ENCODE assay signal across 8 mouse cellular contexts in genomic region chr11:76180146-76180540, GRCm38 (mm10). TPM values are rescaled to one million over a fixed set of nuclear protein-coding genes. Genes with fewer than 3 reads are reported as not detected.
A peak's percentile ranks its signal among the peaks of the same experiment; 100 is the strongest.
DNase-seq lines count a peak whose midpoint lies in the region; ATAC-seq and TF ChIP-seq lines count a peak whose summit lies in the region.

No protein-coding gene starts in this region.

- no peaks in the 10 kb centered on the region for H3K27me3 ChIP-seq in lung, embryonic 14.5 days (ENCODE audit: insufficient read depth, low read length)
- H3K27me3 ChIP-seq in embryonic facial prominence, embryonic 15.5 days: no peaks in the 10 kb centered on the region
- no peaks in the 10 kb centered on the region for H3K27me3 ChIP-seq in limb, embryonic 11.5 days (ENCODE audit: control insufficient read depth, insufficient read depth, low read length)
- no peaks in the 10 kb centered on the region for H3K27me3 ChIP-seq in neural tube, embryonic 15.5 days (replicated peaks)

- no peak for TF ChIP-seq CTCF in lung, embryonic 14.5 days (IDR thresholded peaks at IDR 0.05; ENCODE audit: low read depth)

- ATAC-seq in lung, embryonic 14.5 days (ENCODE audit: insufficient read depth): no peak
- no peak for ATAC-seq in embryonic facial prominence, embryonic 15.5 days (ENCODE audit: insufficient number of reproducible peaks, low FRiP score, low TSS enrichment, low read depth)
- ATAC-seq in limb, embryonic 11.5 days (ENCODE audit: insufficient number of reproducible peaks, low FRiP score, low TSS enrichment, low read depth): no peak
- ATAC-seq in neural tube, embryonic 15.5 days (ENCODE audit: low FRiP score): no peak

- H3K4me1 ChIP-seq in lung, embryonic 14.5 days (ENCODE audit: insufficient read depth): 0 out of 2 replicates have a peak, but pooled peaks cover 3% of the 10 kb centered on the region
- peaks cover 11% of the 10 kb centered on the region for H3K4me1 ChIP-seq in embryonic facial prominence, embryonic 15.5 days
- H3K4me1 ChIP-seq in limb, embryonic 11.5 days (ENCODE audit: control insufficient read depth, insufficient read depth, low read length): peaks cover 3% of the 10 kb centered on the region; the same call in 1 of the 2 replicates
- H3K4me1 ChIP-seq in neural tube, embryonic 15.5 days: peaks cover 18% of the 10 kb centered on the region

- H3K27ac ChIP-seq in lung, embryonic 14.5 days (ENCODE audit: low read depth): no peak overlapping the region
- peak overlapping the region; percentile 71; the same call in 1 of the 2 replicates for H3K27ac ChIP-seq in embryonic facial prominence, embryonic 15.5 days (replicated peaks)
- H3K27ac ChIP-seq in limb, embryonic 11.5 days (replicated peaks; ENCODE audit: low read depth, low read length): no peak overlapping the region
- H3K27ac ChIP-seq in neural tube, embryonic 15.5 days (replicated peaks): peak overlapping the region; percentile 85

- no peak for DNase-seq in lung, embryonic 14.5 days
- DNase-seq in lung, postnatal 4 days: no peak
- no peak for DNase-seq in limb, embryonic 11.5 days (ENCODE audit: low spot score)
- DNase-seq in layer of hippocampus, postnatal 10 days (ENCODE audit: low spot score in 2 of 2): no peak
- DNase-seq in thymus, postnatal 10 days (ENCODE audit: low spot score in 2 of 2): no peak
- DNase-seq in frontal cortex, postnatal 14 days (ENCODE audit: low spot score in 2 of 2): no peak

- H3K9me3 ChIP-seq in lung, embryonic 14.5 days (ENCODE audit: low read depth, low read length): no peaks in the 10 kb centered on the region
- no peaks in the 10 kb centered on the region for H3K9me3 ChIP-seq in embryonic facial prominence, embryonic 15.5 days (replicated peaks)
- no peaks in the 10 kb centered on the region for H3K9me3 ChIP-seq in limb, embryonic 11.5 days (ENCODE audit: control insufficient read depth, low read length)
- H3K9me3 ChIP-seq in neural tube, embryonic 15.5 days (replicated peaks): no peaks in the 10 kb centered on the region

- peak overlapping the region; percentile 67 for H3K4me2 ChIP-seq in lung, embryonic 14.5 days
- H3K4me2 ChIP-seq in embryonic facial prominence, embryonic 15.5 days (replicated peaks): peak overlapping the region; percentile 95
- peak overlapping the region; percentile 66 for H3K4me2 ChIP-seq in limb, embryonic 11.5 days (ENCODE audit: low read depth, severe bottlenecking)
- peak overlapping the region; percentile 90 for H3K4me2 ChIP-seq in neural tube, embryonic 15.5 days

- H3K4me3 ChIP-seq in lung, embryonic 14.5 days (ENCODE audit: low read depth, low read length): peak overlapping the region; percentile 66
- peak overlapping the region; percentile 94 for H3K4me3 ChIP-seq in embryonic facial prominence, embryonic 15.5 days (replicated peaks)
- H3K4me3 ChIP-seq in limb, embryonic 11.5 days (ENCODE audit: low read depth, low read length): peak overlapping the region; percentile 88
- H3K4me3 ChIP-seq in neural tube, embryonic 15.5 days (replicated peaks): peak overlapping the region; percentile 94

- H3K36me3 ChIP-seq in lung, embryonic 14.5 days (ENCODE audit: insufficient read depth): 0 out of 2 replicates have a peak, but pooled peaks cover 8% of the 10 kb centered on the region
- H3K36me3 ChIP-seq in embryonic facial prominence, embryonic 15.5 days: 0 out of 2 replicates have a peak, but pooled peaks cover 12% of the 10 kb centered on the region
- no peaks in the 10 kb centered on the region for H3K36me3 ChIP-seq in limb, embryonic 11.5 days (ENCODE audit: control insufficient read depth, insufficient read depth, low read length)
- H3K36me3 ChIP-seq in neural tube, embryonic 15.5 days: peaks cover 4% of the 10 kb centered on the region; the same call in 1 of the 2 replicates

- 16% methylated on average over 7 of the region's 7 CpGs for WGBS in lung, embryonic 14.5 days
- WGBS in embryonic facial prominence, embryonic 15.5 days: 18% methylated on average over 7 of the region's 7 CpGs
- 22% methylated on average over 7 of the region's 7 CpGs for WGBS in limb, embryonic 11.5 days
- 22% methylated on average over 7 of the region's 7 CpGs for WGBS in neural tube, embryonic 15.5 days

- peak overlapping the region; percentile 60 for H3K9ac ChIP-seq in lung, embryonic 14.5 days
- peak overlapping the region; percentile 62 for H3K9ac ChIP-seq in embryonic facial prominence, embryonic 15.5 days
- peak overlapping the region; percentile 59; the same call in 1 of the 2 replicates for H3K9ac ChIP-seq in limb, embryonic 11.5 days (ENCODE audit: low read length)
- H3K9ac ChIP-seq in neural tube, embryonic 15.5 days (replicated peaks): peak overlapping the region; percentile 81

RNA-seq across cellular contexts. Expression of gene Fam57a, which starts 0.7 kb away (rescaled TPM):
- 38.3 and 39.8 TPM in 2 replicates for polyA plus RNA-seq in lung, embryonic 14.5 days (2014; fragmentation: Nextera tagmentation; extraction: Ambion mirVana)
- 57.4 and 74.0 TPM in 2 replicates for polyA plus RNA-seq in embryonic facial prominence, embryonic 15.5 days (2015; fragmentation: Nextera tagmentation; extraction: Ambion mirVana)
- polyA plus RNA-seq in limb, embryonic 11.5 days (2014; fragmentation: Nextera tagmentation; extraction: Ambion mirVana): 37.0 TPM in 2 replicates
- 24.4 and 36.0 TPM in 2 replicates for polyA plus RNA-seq in neural tube, embryonic 15.5 days (2015; fragmentation: Nextera tagmentation; extraction: Ambion mirVana)
- 10 to 100 TPM; 20.2 to 22.3 TPM for total RNA-seq in layer of hippocampus, postnatal 10 days (2021)

RNA-seq across cellular contexts. Expression of gene Vps53, which starts 0.7 kb away (rescaled TPM):
- polyA plus RNA-seq in lung, embryonic 14.5 days (2014; fragmentation: Nextera tagmentation; extraction: Ambion mirVana): 34.5 and 35.6 TPM in 2 replicates
- 40.3 TPM in 2 replicates for polyA plus RNA-seq in embryonic facial prominence, embryonic 15.5 days (2015; fragmentation: Nextera tagmentation; extraction: Ambion mirVana)
- polyA plus RNA-seq in limb, embryonic 11.5 days (2014; fragmentation: Nextera tagmentation; extraction: Ambion mirVana): 36.6 and 40.4 TPM in 2 replicates
- polyA plus RNA-seq in neural tube, embryonic 15.5 days (2015; fragmentation: Nextera tagmentation; extraction: Ambion mirVana): 69.4 and 69.5 TPM in 2 replicates
- 10 to 100 TPM; 75.2 to 75.6 TPM for total RNA-seq in layer of hippocampus, postnatal 10 days (2021)

RNA-seq across cellular contexts. Expression of gene Dbil5, which starts 37.3 kb away (rescaled TPM):
- polyA plus RNA-seq in lung, embryonic 14.5 days (2014; fragmentation: Nextera tagmentation; extraction: Ambion mirVana): 0.60 and 1.6 TPM in 2 replicates
- polyA plus RNA-seq in embryonic facial prominence, embryonic 15.5 days (2015; fragmentation: Nextera tagmentation; extraction: Ambion mirVana): 1.3 and 2.3 TPM in 2 replicates
- 0.95 TPM in 1 of 2 replicates, not detected in the other for polyA plus RNA-seq in limb, embryonic 11.5 days (2014; fragmentation: Nextera tagmentation; extraction: Ambion mirVana)
- 0.38 and 0.79 TPM in 2 replicates for polyA plus RNA-seq in neural tube, embryonic 15.5 days (2015; fragmentation: Nextera tagmentation; extraction: Ambion mirVana)
- total RNA-seq in layer of hippocampus, postnatal 10 days (2021): 1 to 10 TPM in 1 of 2 experiments, under 1 TPM in 1; 0.69 to 1.3 TPM

RNA-seq across cellular contexts. Expression of gene Gemin4, which starts 37.3 kb away (rescaled TPM):
- polyA plus RNA-seq in lung, embryonic 14.5 days (2014; fragmentation: Nextera tagmentation; extraction: Ambion mirVana): 45.6 and 45.8 TPM in 2 replicates
- polyA plus RNA-seq in embryonic facial prominence, embryonic 15.5 days (2015; fragmentation: Nextera tagmentation; extraction: Ambion mirVana): 26.3 and 30.1 TPM in 2 replicates
- 44.5 and 55.4 TPM in 2 replicates for polyA plus RNA-seq in limb, embryonic 11.5 days (2014; fragmentation: Nextera tagmentation; extraction: Ambion mirVana)
- polyA plus RNA-seq in neural tube, embryonic 15.5 days (2015; fragmentation: Nextera tagmentation; extraction: Ambion mirVana): 13.8 and 20.1 TPM in 2 replicates
- 10 to 100 TPM; 11.5 to 11.6 TPM for total RNA-seq in layer of hippocampus, postnatal 10 days (2021)

Comparison
In these comparisons a context has a peak if more than half of its experiments do, and no peak if none do; other contexts are left out.
1. H3K27ac ChIP-seq: peak in embryonic facial prominence, embryonic 15.5 days (single experiment) and neural tube, embryonic 15.5 days (single experiment); none in lung, embryonic 14.5 days (single experiment) and limb, embryonic 11.5 days (single experiment).
2. Peak in every context shown above with its lines, with median percentiles within 50 percentile points of each other: H3K4me2 ChIP-seq, H3K4me3 ChIP-seq and H3K9ac ChIP-seq.